Mouse (Mus musculus) gonadal fat pad, adult 2 months (tissue): ENCODE results near the gene Gps2. TPM values are rescaled to one million over a fixed set of nuclear protein-coding genes. Genes with fewer than 3 reads are reported as not detected.

ENCODE experiments used
- DNase-seq: peaks from one replicate; pipeline ENCODE4 v3.0.0-alpha.2; 2012; ENCODE audit warnings: low read depth
- polyA plus RNA-seq: library from polyadenylated mRNA; depleted of rRNA; stranded (reverse); fragments of >200 nt; gene quantifications from 2 replicates; pipeline ENCODE4 v1.2.3, GENCODE M21; 2012; rRNA removed

Gene Gps2
- polyA plus RNA-seq, 1 experiment = 61.2 TPM

- no peak for DNase-seq
Measured at GRCm38 (mm10) chr11:69964650-69965270, 51.1 kb downstream of the Gps2 start, which contains the start of gene Cldn7. Gene Cldn7, plus strand, starts transcription at chr11:69964779.

DNA sequence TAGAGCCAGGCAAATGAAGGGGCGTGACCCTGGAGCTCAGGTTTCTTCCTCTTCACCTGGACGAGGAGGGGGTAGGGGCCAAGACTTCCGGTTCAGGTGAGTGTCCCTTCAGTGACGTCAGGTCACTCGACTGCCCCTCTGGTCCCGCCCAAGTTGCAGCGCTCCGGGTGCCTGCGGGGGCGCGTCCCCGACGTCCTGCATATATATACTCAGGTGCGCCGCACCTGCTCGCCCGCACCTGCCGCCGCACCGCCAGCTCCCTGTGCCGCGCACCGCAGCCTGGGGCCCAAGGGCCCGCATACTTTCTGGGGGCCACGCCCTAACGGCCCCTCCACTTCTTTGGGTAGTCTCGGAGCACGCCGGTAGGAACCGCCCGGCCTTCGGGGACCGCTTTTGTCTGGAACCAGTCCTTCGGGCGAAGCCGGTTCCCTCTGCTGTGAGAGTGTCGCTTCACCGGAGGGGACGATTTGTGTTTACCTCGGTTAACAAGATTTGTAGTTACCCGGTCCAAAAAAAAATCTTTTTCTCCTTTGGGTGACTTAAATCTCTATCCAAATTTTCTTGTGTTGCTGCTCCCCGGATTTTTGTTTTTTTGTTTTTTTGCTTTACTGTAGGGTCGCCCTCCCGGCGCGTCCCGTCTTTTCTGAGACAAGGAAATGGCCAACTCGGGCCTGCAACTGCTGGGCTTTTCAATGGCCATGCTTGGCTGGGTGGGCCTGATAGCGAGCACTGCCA lies 51.8 kb downstream of the Gps2 start:
- DNase-seq = no peak

Other genes starting within 250 kb of the Gps2 start
- 31.8 and 35.9 TPM in 2 replicates for gene Cd68, start 247.7 kb upstream of the Gps2 start, polyA plus RNA-seq
- 311 and 352 TPM in 2 replicates for gene Eif4a1, start 241.5 kb upstream of the Gps2 start, polyA plus RNA-seq
- 58.7 and 72.4 TPM in 2 replicates for gene Senp3, start 231.8 kb upstream of the Gps2 start, polyA plus RNA-seq
- gene Tnfsf13, start 228.1 kb upstream of the Gps2 start, polyA plus RNA-seq = 4.6 and 4.7 TPM in 2 replicates
- gene Tnfsf12, start 218.0 kb upstream of the Gps2 start, polyA plus RNA-seq = 21.3 and 27.6 TPM in 2 replicates
- 4.2 and 4.9 TPM in 2 replicates for gene Tnfsfm13, start 217.8 kb upstream of the Gps2 start, polyA plus RNA-seq
- gene Polr2a, start 155.3 kb upstream of the Gps2 start, polyA plus RNA-seq = 18.5 and 48.2 TPM in 2 replicates
- 0.22 and 0.51 TPM in 2 replicates for gene Slc35g3, start 151.9 kb upstream of the Gps2 start, polyA plus RNA-seq
- 30.6 and 32.9 TPM in 2 replicates for gene Zbtb4, start 148.0 kb upstream of the Gps2 start, polyA plus RNA-seq
- 15.3 and 18.3 TPM in 2 replicates for gene Chrnb1, start 117.9 kb upstream of the Gps2 start, polyA plus RNA-seq
- 6.9 and 7.7 TPM in 2 replicates for gene Fgf11, start 112.0 kb upstream of the Gps2 start, polyA plus RNA-seq
- gene Tmem102, start 108.3 kb upstream of the Gps2 start, polyA plus RNA-seq = 12.9 and 20.5 TPM in 2 replicates
- 0.18 and 0.47 TPM in 2 replicates for gene Gm39566, start 98.6 kb upstream of the Gps2 start, polyA plus RNA-seq
- 6.8 and 9.8 TPM in 2 replicates for gene Spem2, start 95.4 kb upstream of the Gps2 start, polyA plus RNA-seq
- gene Spem1, start 91.7 kb upstream of the Gps2 start, polyA plus RNA-seq = 11.3 and 16.5 TPM in 2 replicates
- gene Nlgn2, start 76.1 kb upstream of the Gps2 start, polyA plus RNA-seq = 19.0 and 23.8 TPM in 2 replicates
- gene Tmem256, start 75.4 kb upstream of the Gps2 start, polyA plus RNA-seq = 179 and 279 TPM in 2 replicates
- 60.4 and 66.9 TPM in 2 replicates for gene Plscr3, start 67.5 kb upstream of the Gps2 start, polyA plus RNA-seq
- 26.0 and 32.5 TPM in 2 replicates for gene Tnk1, start 55.2 kb upstream of the Gps2 start, polyA plus RNA-seq
- gene Tmem95, start 35.9 kb upstream of the Gps2 start, polyA plus RNA-seq = not detected in 2 replicates
- 9.0 and 10.0 TPM in 2 replicates for gene Kctd11, start 32.5 kb upstream of the Gps2 start, polyA plus RNA-seq
- 37.7 and 38.2 TPM in 2 replicates for gene Acap1, start 18.3 kb upstream of the Gps2 start, polyA plus RNA-seq
- gene 2810408A11Rik, start 12.9 kb upstream of the Gps2 start, polyA plus RNA-seq = 5.4 and 5.9 TPM in 2 replicates
- 42.3 and 45.0 TPM in 2 replicates for gene Neurl4, start 12.8 kb upstream of the Gps2 start, polyA plus RNA-seq
- gene Eif5a, start 8.1 kb downstream of the Gps2 start, polyA plus RNA-seq = 457 and 520 TPM in 2 replicates
- gene Ybx2, start 21.9 kb downstream of the Gps2 start, polyA plus RNA-seq = 19.2 and 37.4 TPM in 2 replicates
- gene Slc2a4, start 34.3 kb downstream of the Gps2 start, polyA plus RNA-seq = 121 and 139 TPM in 2 replicates
- gene Cldn7, start 50.9 kb downstream of the Gps2 start, polyA plus RNA-seq = 88.4 and 172 TPM in 2 replicates
- gene Ctdnep1, start 67.3 kb downstream of the Gps2 start, polyA plus RNA-seq = 94.3 and 108 TPM in 2 replicates
- gene Elp5, start 68.6 kb downstream of the Gps2 start, polyA plus RNA-seq = 60.1 and 80.3 TPM in 2 replicates
- gene Gabarap, start 77.3 kb downstream of the Gps2 start, polyA plus RNA-seq = 568 and 793 TPM in 2 replicates
- 22.8 and 23.2 TPM in 2 replicates for gene Phf23, start 81.9 kb downstream of the Gps2 start, polyA plus RNA-seq
- 13.7 and 19.1 TPM in 2 replicates for gene Dvl2, start 86.7 kb downstream of the Gps2 start, polyA plus RNA-seq
- 79.9 and 96.2 TPM in 2 replicates for gene Acadvl, start 101.5 kb downstream of the Gps2 start, polyA plus RNA-seq
- gene Dlg4, start 103.1 kb downstream of the Gps2 start, polyA plus RNA-seq = 12.8 and 16.6 TPM in 2 replicates
- 0.08 and 0.72 TPM in 2 replicates for gene Asgr1, start 140.2 kb downstream of the Gps2 start, polyA plus RNA-seq
- gene Asgr2, start 178.8 kb downstream of the Gps2 start, polyA plus RNA-seq = 0.93 and 1.4 TPM in 2 replicates
- 14.1 and 33.9 TPM in 2 replicates for gene Mgl2, start 216.4 kb downstream of the Gps2 start, polyA plus RNA-seq
- gene Clec10a, start 242.3 kb downstream of the Gps2 start, polyA plus RNA-seq = 19.1 and 24.5 TPM in 2 replicates